Mouse (Mus musculus) macrophage (primary cell): ENCODE data around the gene Ipo4. TPM values are rescaled to one million over a fixed set of nuclear protein-coding genes. Genes with fewer than 3 reads are reported as not detected.

Experiments
- polyA plus RNA-seq: library from polyadenylated mRNA; stranded (reverse); fragments of 250-400 nt; gene quantifications from 3 replicates; pipeline ENCODE4 v1.2.4, GENCODE M21; 2018; ENCODE audit warnings: inconsistent platforms

Ipo4 gene
- polyA plus RNA-seq, 1 experiment from 2014 or later = 18.4 TPM

Other genes starting within 250 kb of the Ipo4 start
- gene Dhrs4, start 157.2 kb downstream of the Ipo4 start, polyA plus RNA-seq = 25.0 to 28.5 TPM (median 26.3 TPM) in 3 replicates
- 0.04 to 0.05 TPM in 2 of 3 replicates, not detected in the other for gene Carmil3, start 145.3 kb downstream of the Ipo4 start, polyA plus RNA-seq
- gene Cpne6, start 125.5 kb downstream of the Ipo4 start, polyA plus RNA-seq = not detected in 3 replicates
- gene Nrl, start 111.0 kb downstream of the Ipo4 start, polyA plus RNA-seq = not detected in 3 replicates
- 5.9 to 15.5 TPM (median 7.9 TPM) in 3 replicates for gene Pck2, start 95.7 kb downstream of the Ipo4 start, polyA plus RNA-seq
- 44.4 to 59.1 TPM (median 44.6 TPM) in 3 replicates for gene Dcaf11, start 76.0 kb downstream of the Ipo4 start, polyA plus RNA-seq
- 0.86 TPM in 1 of 3 replicates, not detected in the others for gene A730061H03Rik, start 75.6 kb downstream of the Ipo4 start, polyA plus RNA-seq
- not detected in 3 replicates for gene Fitm1, start 60.3 kb downstream of the Ipo4 start, polyA plus RNA-seq
- 213 to 335 TPM (median 292 TPM) in 3 replicates for gene Psme1, start 57.8 kb downstream of the Ipo4 start, polyA plus RNA-seq
- 11.9 to 22.1 TPM (median 17.9 TPM) in 3 replicates for gene Emc9, start 50.7 kb downstream of the Ipo4 start, polyA plus RNA-seq
- gene Psme2, start 44.8 kb downstream of the Ipo4 start, polyA plus RNA-seq = 172 to 350 TPM (median 300 TPM) in 3 replicates
- gene Rnf31, start 44.2 kb downstream of the Ipo4 start, polyA plus RNA-seq = 16.3 to 31.6 TPM (median 19.7 TPM) in 3 replicates
- 57.2 to 69.1 TPM (median 61.1 TPM) in 3 replicates for gene Irf9, start 32.4 kb downstream of the Ipo4 start, polyA plus RNA-seq
- gene Rec8, start 17.9 kb downstream of the Ipo4 start, polyA plus RNA-seq = not detected in 3 replicates
- 0.29 to 1.2 TPM (median 1.1 TPM) in 3 replicates for gene Gm49378, start 1.9 kb upstream of the Ipo4 start, polyA plus RNA-seq
- 35.2 to 63.2 TPM (median 58.1 TPM) in 3 replicates for gene Tm9sf1, start 7.8 kb upstream of the Ipo4 start, polyA plus RNA-seq
- gene Tssk4, start 14.2 kb upstream of the Ipo4 start, polyA plus RNA-seq = 0.34 TPM in 1 of 3 replicates, not detected in the others
- gene Mdp1, start 24.6 kb upstream of the Ipo4 start, polyA plus RNA-seq = 25.4 to 29.3 TPM (median 26.3 TPM) in 3 replicates
- 27.4 to 36.4 TPM (median 34.4 TPM) in 3 replicates for gene Gmpr2, start 36.0 kb upstream of the Ipo4 start, polyA plus RNA-seq
- gene Nedd8, start 36.2 kb upstream of the Ipo4 start, polyA plus RNA-seq = 136 to 262 TPM (median 187 TPM) in 3 replicates
- 9.0 to 10.5 TPM (median 10.4 TPM) in 3 replicates for gene Tinf2, start 45.9 kb upstream of the Ipo4 start, polyA plus RNA-seq
- 1.2 to 4.3 TPM (median 3.6 TPM) in 3 replicates for gene Tgm1, start 78.0 kb upstream of the Ipo4 start, polyA plus RNA-seq
- gene Rabggta, start 86.3 kb upstream of the Ipo4 start, polyA plus RNA-seq = 7.5 to 16.7 TPM (median 12.4 TPM) in 3 replicates
- 63.5 to 108 TPM (median 106 TPM) in 3 replicates for gene Dhrs1, start 109.7 kb upstream of the Ipo4 start, polyA plus RNA-seq
- 9.3 to 22.6 TPM (median 12.9 TPM) in 3 replicates for gene Nop9, start 109.7 kb upstream of the Ipo4 start, polyA plus RNA-seq
- gene Cideb, start 122.5 kb upstream of the Ipo4 start, polyA plus RNA-seq = 0.22 to 0.72 TPM (median 0.41 TPM) in 3 replicates
- gene Ltb4r2, start 125.5 kb upstream of the Ipo4 start, polyA plus RNA-seq = 0.10 TPM in 1 of 3 replicates, not detected in the others
- gene Ltb4r1, start 130.0 kb upstream of the Ipo4 start, polyA plus RNA-seq = 0.25 to 0.33 TPM (median 0.32 TPM) in 3 replicates
- gene Adcy4, start 148.1 kb upstream of the Ipo4 start, polyA plus RNA-seq = 0.04 to 0.07 TPM in 2 of 3 replicates, not detected in the other
- 11.7 to 24.6 TPM (median 17.7 TPM) in 3 replicates for gene Ripk3, start 152.9 kb upstream of the Ipo4 start, polyA plus RNA-seq
- gene Nfatc4, start 187.2 kb upstream of the Ipo4 start, polyA plus RNA-seq = not detected in 3 replicates
- gene Nynrin, start 218.1 kb upstream of the Ipo4 start, polyA plus RNA-seq = 0.69 to 1.1 TPM (median 0.70 TPM) in 3 replicates
- not detected in 3 replicates for gene Cbln3, start 248.4 kb upstream of the Ipo4 start, polyA plus RNA-seq
- gene Khnyn, start 249.0 kb upstream of the Ipo4 start, polyA plus RNA-seq = 7.7 to 19.3 TPM (median 13.1 TPM) in 3 replicates